Mouse (Mus musculus) erythroblast, embryonic 14.5 days (primary cell): ENCODE measurements around the gene Slc45a3.

Experiments
- GATA1 ChIP-seq: IDR thresholded peaks from 2 replicates; pipeline ENCODE4 v1.6.1; 2012; ENCODE audit warnings: low read length, inconsistent platforms, mixed read lengths
- TAL1 ChIP-seq: IDR thresholded peaks from 3 replicates; pipeline ENCODE4 v1.6.1; 2012; ENCODE audit warnings: low read length, inconsistent platforms, mixed read lengths

- TF ChIP-seq TAL1 (no peak), GATA1 (no peak)
These were observed 14.7 kb upstream of the Slc45a3 start for GRCm38 (mm10) chr1:131947997-131948525.
